Mouse (Mus musculus) bone marrow, adult 2 months (tissue): ENCODE data around the gene Col4a1. TPM values are rescaled to one million over a fixed set of nuclear protein-coding genes. Genes with fewer than 3 reads are reported as not detected.

ENCODE experiments used
- H3K27ac ChIP-seq: fragments of 200-500 bp; 2 replicates; pipeline ENCODE4 v1.5.1; 2012; ENCODE audit warnings: low read depth, mild to moderate bottlenecking, control low read depth, inconsistent platforms, low read length; ENCODE audit not compliant: control insufficient read depth, poor library complexity, insufficient read depth
- H3K4me1 ChIP-seq: fragments of 200-500 bp; 2 replicates; pipeline ENCODE4 v1.6.1; 2011; ENCODE audit warnings: low read length; ENCODE audit not compliant: control insufficient read depth, insufficient read depth
- H3K4me3 ChIP-seq: fragments of 200-500 bp; replicated peaks from 2 replicates; pipeline ENCODE3; 2011; ENCODE audit warnings: mild to moderate bottlenecking, low read depth, low read length, control low read depth; ENCODE audit not compliant: control insufficient read depth
- CTCF ChIP-seq: fragments of 200-500 bp; IDR thresholded peaks from 2 replicates; pipeline ENCODE4 v1.5.1; 2011; ENCODE audit warnings: low read length, control low read depth; ENCODE audit not compliant: control insufficient read depth, insufficient read depth
- POLR2A ChIP-seq: fragments of 200-500 bp; IDR thresholded peaks from 2 replicates; pipeline ENCODE4 v1.6.1; 2011; ENCODE audit warnings: low read depth, mild to moderate bottlenecking, control low read depth, low read length, borderline replicate concordance; ENCODE audit not compliant: control insufficient read depth
- WGBS: fragments of 180-500 bp; shearing (Covaris S2); methylation state at CpG from one replicate; pipeline ENCODE4 v1.1.7; 2018; 5-methylcytosine and 5-hydroxymethylcytosine counted together
- polyA plus RNA-seq: library from polyadenylated mRNA; stranded (reverse); fragments of >200 nt; gene quantifications from 2 replicates; pipeline ENCODE4 v1.2.4, GENCODE M21; 2011; ENCODE audit warnings: low replicate concordance; ENCODE audit not compliant: missing spikeins, insufficient read depth, insufficient read length

Gene Col4a1
- polyA plus RNA-seq, 1 experiment, result 6.7 TPM

DNA sequence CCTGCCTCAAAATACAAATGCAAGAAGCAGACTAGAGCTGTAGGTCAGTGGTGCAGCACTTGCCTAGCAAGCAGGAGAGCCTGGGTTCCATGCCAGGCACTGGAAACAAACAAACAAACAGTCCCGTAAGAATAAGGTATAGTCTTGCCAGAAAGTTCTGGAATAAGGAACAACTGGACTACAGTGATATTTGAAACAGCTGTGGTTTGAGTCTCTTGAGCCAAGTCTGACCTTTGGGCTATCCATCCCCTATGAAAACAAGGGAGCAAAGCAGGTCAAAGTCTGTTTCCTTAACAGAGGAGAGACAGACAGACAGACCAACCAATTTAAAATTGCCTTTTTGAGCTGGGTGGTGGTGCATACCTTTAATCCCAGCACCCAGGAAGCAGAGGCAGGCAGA lies 11.1 kb upstream of the Col4a1 start:
- TF ChIP-seq CTCF, result no peak
- no peak for TF ChIP-seq POLR2A
- Histone ChIP-seq H3K4me1 (peaks cover 3% of the 10 kb centered on the region; the same call in 1 of the 2 replicates), H3K27ac (no peak overlapping the region), H3K4me3 (no peak overlapping the region)
- 69% methylated on average over 1 of the region's 1 CpGs for WGBS

DNA sequence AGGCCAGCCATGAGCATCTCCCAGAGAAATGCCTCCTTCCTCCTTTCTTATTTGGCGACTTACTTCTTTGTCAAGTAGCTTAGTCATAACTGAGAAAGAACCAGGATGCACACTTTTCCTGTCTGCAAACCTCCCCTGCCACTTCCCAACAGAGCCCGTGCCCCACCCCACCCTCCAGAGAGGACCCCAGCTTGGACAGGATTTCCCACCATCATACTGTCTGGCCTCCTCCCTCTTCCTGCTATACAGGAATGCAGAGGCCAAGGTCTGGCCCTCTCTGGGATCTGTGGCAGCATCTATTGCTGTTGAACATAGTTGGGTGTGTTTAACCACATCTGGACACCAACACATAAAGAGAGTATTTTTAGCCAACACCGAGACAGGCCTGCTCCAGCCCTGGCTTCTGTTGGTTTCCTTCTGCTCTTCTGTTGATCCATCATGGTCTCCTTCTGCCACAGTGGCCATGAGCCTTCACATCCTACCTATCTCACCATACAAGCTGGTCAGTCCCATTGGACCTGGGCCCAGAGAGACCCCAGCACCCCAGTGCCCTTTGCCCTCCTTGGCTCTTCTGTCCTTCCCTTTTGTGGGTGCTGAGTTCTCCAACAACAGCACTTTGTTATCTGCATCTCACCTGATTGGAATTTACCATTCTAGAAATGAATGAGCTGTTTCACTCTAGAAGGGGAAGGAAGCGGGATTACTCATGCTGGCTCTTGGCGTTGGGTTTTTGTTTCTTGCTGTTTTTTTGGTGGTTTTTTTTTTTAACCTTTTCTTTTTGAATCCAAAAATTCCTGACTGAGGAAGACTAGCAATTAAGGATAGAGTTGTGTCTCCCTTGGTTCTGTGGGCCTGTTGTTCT lies 10.3 kb upstream of the Col4a1 start:
- H3K27ac ChIP-seq, result no peak overlapping the region
- peaks cover 3% of the 10 kb centered on the region; the same call in 1 of the 2 replicates for H3K4me1 ChIP-seq
- no peak overlapping the region for H3K4me3 ChIP-seq
- WGBS, result 20% methylated on average over 5 of the region's 5 CpGs
- no peak for TF ChIP-seq POLR2A
- no peak for TF ChIP-seq CTCF

DNA sequence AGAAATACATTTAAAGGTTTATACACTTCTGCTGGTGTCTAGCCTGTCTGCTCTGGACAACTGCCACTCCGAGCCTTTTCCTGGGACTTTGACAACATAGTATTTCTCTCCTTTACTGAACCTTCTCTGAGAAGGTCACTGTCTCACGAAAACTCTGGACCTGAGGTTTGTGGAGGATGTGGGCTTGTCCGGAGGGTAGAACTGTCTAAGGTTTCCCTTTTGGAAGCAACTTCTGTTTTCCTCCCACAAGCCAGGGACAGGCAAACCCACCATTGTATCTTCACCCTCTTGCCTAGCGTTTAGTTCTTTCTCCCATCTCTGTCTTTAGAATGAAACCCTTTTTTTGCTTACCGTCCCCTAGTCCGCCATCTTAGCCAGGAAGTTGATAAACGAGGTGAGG lies 9.2 kb upstream of the Col4a1 start:
- H3K4me1 ChIP-seq, result peaks cover 2% of the 10 kb centered on the region; the same call in 1 of the 2 replicates
- H3K27ac ChIP-seq, result no peak overlapping the region
- H3K4me3 ChIP-seq, result no peak overlapping the region
- TF ChIP-seq CTCF (no peak), POLR2A (no peak)
- WGBS, result 35% methylated on average over 7 of the region's 7 CpGs

DNA sequence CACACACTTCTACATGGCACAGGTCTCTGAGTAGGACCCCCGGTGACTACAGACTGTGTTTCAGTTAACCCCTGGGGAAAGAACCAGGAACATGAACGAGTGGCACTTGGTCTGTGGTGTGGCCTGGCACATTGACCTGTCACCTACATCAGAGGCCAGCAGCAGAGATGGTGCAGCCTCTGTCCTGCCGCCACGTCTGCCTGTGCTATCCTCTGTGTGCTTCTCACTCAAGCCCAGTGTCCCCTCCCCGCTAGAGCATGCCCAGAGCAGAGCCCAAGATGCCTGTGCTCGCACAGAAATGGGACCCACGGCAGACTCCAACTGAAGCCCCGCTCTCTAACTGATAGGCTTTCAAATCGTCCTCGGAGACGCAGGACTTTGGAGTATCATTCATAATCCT lies 6.8 kb upstream of the Col4a1 start:
- H3K27ac ChIP-seq, result no peak overlapping the region
- TF ChIP-seq POLR2A (no peak), CTCF (no peak)
- H3K4me3 ChIP-seq, result no peak overlapping the region
- WGBS, result 85% methylated on average over 11 of the region's 11 CpGs
- H3K4me1 ChIP-seq, result peaks cover 2% of the 10 kb centered on the region; the same call in 1 of the 2 replicates

DNA sequence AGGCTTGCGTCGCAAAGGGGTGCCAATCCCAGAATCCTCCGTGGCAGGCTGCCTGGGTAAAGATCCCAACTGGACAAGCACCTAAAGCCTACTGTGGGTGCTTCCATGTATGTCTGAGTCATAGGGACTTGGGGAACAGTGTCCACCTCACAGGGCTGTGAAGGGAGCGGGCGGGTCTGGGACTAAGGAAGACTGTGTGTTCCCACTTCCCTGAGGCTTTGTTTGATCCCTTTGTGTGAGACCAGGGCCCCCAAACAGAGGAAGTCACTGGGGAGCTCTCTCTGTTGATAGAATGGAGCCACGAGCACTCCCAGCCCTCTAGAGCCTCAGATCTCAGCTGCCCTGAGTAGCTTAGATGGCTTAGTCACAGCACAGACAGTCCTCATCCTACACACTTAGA lies 3.5 kb upstream of the Col4a1 start:
- Histone ChIP-seq H3K4me3 (no peak overlapping the region), H3K27ac (no peak overlapping the region), H3K4me1 (no peaks in the 10 kb centered on the region)
- 74% methylated on average over 6 of the region's 6 CpGs for WGBS
- TF ChIP-seq POLR2A (no peak), CTCF (no peak)

DNA sequence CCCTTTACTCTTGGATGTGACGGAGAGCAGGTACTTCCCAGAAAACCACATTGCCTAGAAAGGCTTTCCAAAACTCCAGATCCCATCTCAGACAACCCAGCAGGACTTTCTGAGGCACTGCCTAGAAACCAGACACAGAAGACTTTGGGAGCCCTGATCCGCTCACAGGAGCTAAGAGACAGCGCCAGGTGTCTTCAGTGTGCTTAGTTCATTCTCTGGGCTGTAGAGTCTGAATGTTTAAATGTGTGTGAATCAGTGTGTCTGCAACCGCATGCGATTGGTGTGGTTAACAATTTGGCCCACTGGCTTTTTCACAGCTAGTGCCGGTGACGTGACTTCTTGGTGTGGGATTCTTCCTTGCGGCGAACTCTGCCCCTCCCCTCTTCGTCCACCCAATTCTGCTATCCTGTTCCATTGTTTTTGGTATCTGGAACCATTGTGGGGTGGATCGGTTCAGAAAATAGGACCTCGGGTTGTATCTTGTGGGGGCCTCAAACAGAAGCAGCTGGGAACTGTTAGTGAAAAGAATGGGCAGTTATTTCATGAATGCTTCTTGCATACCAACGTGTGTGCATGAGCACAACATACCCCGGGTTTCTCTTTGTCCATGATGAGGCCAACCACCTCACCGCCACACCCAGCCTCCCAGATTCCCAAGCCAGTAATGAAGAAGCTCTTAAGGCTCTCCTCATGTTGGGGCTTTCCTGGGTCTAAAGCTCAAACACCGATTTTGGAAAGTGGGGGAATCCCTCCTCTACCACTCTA lies 2.7 kb upstream of the Col4a1 start:
- WGBS, result 83% methylated on average over 16 of the region's 16 CpGs
- H3K4me1 ChIP-seq, result no peaks in the 10 kb centered on the region
- H3K27ac ChIP-seq, result no peak overlapping the region
- TF ChIP-seq POLR2A, result no peak
- TF ChIP-seq CTCF, result no peak
- no peak overlapping the region for H3K4me3 ChIP-seq

DNA sequence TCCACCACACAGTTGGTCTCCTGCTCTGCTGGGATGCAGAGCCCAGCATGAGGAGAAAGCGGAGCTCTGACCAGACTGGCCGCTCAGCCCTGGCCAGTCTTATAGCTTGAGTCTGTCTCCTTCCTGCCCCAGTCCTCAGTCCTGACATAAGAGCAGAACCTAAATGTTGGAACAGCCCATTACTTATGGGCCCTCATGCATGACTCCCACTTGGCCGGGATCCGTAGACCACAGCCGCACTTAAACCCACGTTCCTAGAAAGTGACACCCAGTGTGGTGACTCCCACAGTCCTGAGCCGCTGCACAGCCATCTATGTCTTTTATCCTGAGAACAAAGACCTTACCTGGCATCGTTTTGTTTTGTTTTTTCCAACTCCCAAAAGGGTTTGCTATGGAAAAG lies 2.0 kb upstream of the Col4a1 start:
- 86% methylated on average over 8 of the region's 8 CpGs for WGBS
- no peak overlapping the region for H3K27ac ChIP-seq
- TF ChIP-seq POLR2A (no peak), CTCF (no peak)
- H3K4me1 ChIP-seq, result no peaks in the 10 kb centered on the region
- H3K4me3 ChIP-seq, result no peak overlapping the region
